Mouse (Mus musculus): ENCODE results near the gene Preb. TPM values are rescaled to one million over a fixed set of nuclear protein-coding genes. Genes with fewer than 3 reads are reported as not detected.
A peak's percentile ranks its signal among the peaks of the same experiment; 100 is the strongest.

Gene Preb
- total RNA-seq (2017), result 56.5 and 72.3 TPM in 2 replicates

DNA sequence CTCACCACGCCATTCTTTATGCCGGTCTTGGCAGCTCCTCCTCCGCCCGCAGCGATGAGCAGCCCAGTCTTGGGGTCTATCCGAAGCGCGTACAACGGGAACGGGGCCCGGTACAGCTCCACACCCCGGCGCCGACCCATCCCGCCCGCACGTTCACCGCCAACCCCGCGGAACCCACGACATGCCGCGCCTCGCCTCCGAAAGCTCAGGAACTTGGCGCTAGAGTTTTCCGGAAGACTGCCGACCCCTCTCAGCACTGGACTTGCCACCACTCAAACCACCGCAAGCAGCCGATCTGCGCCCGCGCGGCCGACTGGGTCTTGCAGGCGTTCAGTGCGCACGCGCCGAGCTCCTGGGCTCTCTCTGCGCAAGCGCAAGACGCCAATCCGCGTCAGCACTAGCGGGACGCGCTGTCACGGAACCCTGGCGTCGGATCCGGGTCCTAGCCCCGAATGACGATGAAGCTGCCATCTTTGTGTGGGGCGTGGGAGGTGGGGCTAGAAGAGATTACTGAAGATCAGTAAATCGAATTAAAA, at the start of gene Preb:
TSS of gene Preb (minus strand) at position 396 of the 536 bp plus-strand sequence.
- peak; percentile 78 to 82 for ATAC-seq (replicated peaks in 1 of 2; ENCODE audit: insufficient read depth in 1 of 2, low FRiP score in 2 of 2, low TSS enrichment in 1 of 2, low read depth in 1 of 2, poor library complexity in 2 of 2, severe bottlenecking in 2 of 2)

- peak; percentile 75 for ATAC-seq (replicated peaks in 1 of 2; ENCODE audit: insufficient read depth in 1 of 2, low FRiP score in 2 of 2, low TSS enrichment in 1 of 2, low read depth in 1 of 2, poor library complexity in 2 of 2, severe bottlenecking in 2 of 2)
These were observed 44.0 kb upstream of the Preb start for GRCm38 (mm10) chr5:31004184-31004583.

DNA sequence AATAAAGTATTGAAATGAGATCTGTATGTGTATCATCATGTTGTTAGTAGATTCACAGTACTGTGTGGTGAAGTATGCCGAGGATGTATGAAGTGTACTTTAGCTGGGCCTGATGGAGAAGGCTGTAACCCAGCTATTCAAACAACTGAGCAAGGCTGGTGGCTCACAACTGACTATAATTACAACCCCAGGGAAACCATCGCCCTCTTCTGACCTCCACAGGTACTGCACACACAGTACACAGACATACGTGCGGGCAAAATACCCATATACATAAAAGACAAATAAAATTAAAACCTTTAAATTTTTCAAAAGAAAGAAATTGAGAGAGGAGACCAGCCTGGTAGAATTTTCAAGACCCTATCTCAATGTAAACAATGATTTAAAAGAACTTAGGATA, 41.4 kb upstream of the Preb start:
- ATAC-seq (replicated peaks in 1 of 2; ENCODE audit: insufficient read depth in 1 of 2, low FRiP score in 2 of 2, low TSS enrichment in 1 of 2, low read depth in 1 of 2, poor library complexity in 2 of 2, severe bottlenecking in 2 of 2), result no peak

DNA sequence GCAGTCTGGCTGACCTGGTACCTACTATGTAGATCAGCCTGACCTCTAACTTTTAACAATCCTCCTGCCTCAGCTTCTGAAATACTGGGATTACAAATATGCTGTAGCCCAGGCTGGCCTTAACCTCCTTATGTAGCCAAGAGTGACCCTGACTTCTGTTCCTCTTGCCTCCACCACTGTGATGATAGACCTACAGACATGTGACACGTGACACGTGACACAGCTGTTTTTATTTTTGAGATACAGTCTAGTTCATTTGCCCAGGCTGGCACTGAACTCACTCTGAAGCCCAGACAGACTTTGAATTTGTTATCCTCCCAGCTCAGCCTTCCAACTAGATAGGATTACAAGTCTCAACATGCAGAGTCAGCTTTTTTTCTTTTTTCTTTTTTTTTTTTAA, 40.8 kb upstream of the Preb start:
- ATAC-seq (replicated peaks in 1 of 2; ENCODE audit: insufficient read depth in 1 of 2, low FRiP score in 2 of 2, low TSS enrichment in 1 of 2, low read depth in 1 of 2, poor library complexity in 2 of 2, severe bottlenecking in 2 of 2), result no peak

- ATAC-seq (replicated peaks in 1 of 2; ENCODE audit: insufficient read depth in 1 of 2, low FRiP score in 2 of 2, low TSS enrichment in 1 of 2, low read depth in 1 of 2, poor library complexity in 2 of 2, severe bottlenecking in 2 of 2), result no peak
These were observed 40.0 kb upstream of the Preb start for GRCm38 (mm10) chr5:31000122-31000521.

GRCm38 (mm10) chr5:30999324-30999723, 39.2 kb upstream of the Preb start:
- ATAC-seq (replicated peaks in 1 of 2; ENCODE audit: insufficient read depth in 1 of 2, low FRiP score in 2 of 2, low TSS enrichment in 1 of 2, low read depth in 1 of 2, poor library complexity in 2 of 2, severe bottlenecking in 2 of 2), result no peak

DNA sequence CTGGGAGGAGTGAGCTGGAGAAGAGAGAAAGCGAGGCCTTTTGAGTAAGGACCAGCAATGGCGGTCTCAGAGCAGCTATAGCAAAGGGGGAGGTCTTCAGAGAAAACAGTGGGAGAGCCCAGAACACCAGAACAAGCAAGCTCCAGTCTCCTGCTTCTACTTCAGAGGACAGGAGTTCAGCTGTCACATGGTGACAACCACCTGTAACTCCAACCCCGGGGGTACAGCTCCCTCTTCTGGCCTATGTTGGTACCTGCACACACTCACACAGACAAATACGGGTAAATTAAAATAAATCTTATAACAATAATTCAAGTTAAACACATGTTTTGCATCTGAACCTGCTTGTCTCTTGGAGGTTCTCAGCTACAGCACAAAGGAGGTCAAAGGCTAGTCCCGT, 38.1 kb upstream of the Preb start:
- peak in 1 of 2 experiments; percentile 87; a peak in 2 of 4 replicates for ATAC-seq (replicated peaks in 1 of 2; ENCODE audit: insufficient read depth in 1 of 2, low FRiP score in 2 of 2, low TSS enrichment in 1 of 2, low read depth in 1 of 2, poor library complexity in 2 of 2, severe bottlenecking in 2 of 2)

GRCm38 (mm10) chr5:30994910-30995635, 34.9 kb upstream of the Preb start:
- no peak for ATAC-seq (replicated peaks in 1 of 2; ENCODE audit: insufficient read depth in 1 of 2, low FRiP score in 2 of 2, low TSS enrichment in 1 of 2, low read depth in 1 of 2, poor library complexity in 2 of 2, severe bottlenecking in 2 of 2)

- ATAC-seq (replicated peaks in 1 of 2; ENCODE audit: insufficient read depth in 1 of 2, low FRiP score in 2 of 2, low TSS enrichment in 1 of 2, low read depth in 1 of 2, poor library complexity in 2 of 2, severe bottlenecking in 2 of 2), result no peak
These were observed 33.9 kb upstream of the Preb start for GRCm38 (mm10) chr5:30994074-30994473.

DNA sequence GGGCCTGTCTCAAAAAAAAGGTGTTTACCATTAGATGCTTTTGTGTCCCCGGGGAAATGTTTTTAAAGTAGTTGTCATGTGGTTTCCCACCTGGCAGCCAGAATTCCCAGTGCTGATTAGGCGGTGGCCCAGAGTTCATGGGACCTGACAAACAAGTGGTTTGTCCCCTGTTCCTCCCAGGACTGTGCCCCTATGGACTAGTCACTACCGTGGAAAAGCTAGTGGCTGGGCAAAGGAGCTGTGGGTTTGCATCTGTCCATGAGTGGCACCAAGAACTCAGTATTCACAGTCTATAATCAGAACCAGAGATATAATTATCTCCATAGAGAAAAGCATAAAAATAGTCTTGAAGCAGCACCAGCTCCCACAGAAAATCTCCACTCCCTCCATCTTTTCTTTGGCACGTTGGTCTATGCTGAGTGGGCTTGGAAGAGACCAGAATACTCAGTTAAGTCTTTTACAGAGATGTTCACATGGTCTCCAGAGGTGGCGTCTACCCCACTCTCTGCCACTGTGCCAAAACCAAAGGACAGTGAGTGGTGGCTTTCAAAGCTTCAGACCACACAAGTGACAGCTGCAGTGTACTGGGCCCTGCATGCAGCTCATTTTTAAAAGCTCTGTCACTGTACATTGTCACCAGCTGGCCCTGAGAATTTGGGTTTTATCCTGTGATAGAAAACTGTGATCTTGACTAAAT, 33.0 kb upstream of the Preb start:
- no peak for ATAC-seq (replicated peaks in 1 of 2; ENCODE audit: insufficient read depth in 1 of 2, low FRiP score in 2 of 2, low TSS enrichment in 1 of 2, low read depth in 1 of 2, poor library complexity in 2 of 2, severe bottlenecking in 2 of 2)

DNA sequence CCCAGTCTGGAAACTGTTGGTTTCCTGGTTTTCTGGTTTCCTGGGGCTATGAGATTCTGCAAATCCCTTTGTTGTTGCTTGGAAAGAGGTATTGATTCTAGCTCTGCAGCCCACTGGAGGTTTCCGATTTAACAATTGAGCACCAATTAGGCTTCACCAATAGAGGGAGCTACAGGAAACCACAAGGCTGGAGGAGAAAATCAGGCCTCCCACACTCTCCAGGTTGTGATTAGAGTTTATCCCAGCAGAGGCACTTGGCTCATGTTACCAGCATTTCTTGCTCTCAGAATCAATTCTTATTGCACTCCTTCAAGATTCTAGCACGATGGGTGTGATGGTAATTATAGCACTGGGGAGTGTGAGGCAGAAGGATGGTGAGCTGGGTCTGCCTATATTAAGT, 22.2 kb upstream of the Preb start:
- ATAC-seq (replicated peaks in 1 of 2; ENCODE audit: insufficient read depth in 1 of 2, low FRiP score in 2 of 2, low TSS enrichment in 1 of 2, low read depth in 1 of 2, poor library complexity in 2 of 2, severe bottlenecking in 2 of 2), result 0 out of 4 replicates have a peak, but pooled peaks of 1 of the 2 experiments have one; percentile 42

GRCm38 (mm10) chr5:30974870-30975656, 14.9 kb upstream of the Preb start:
- ATAC-seq (replicated peaks in 1 of 2; ENCODE audit: insufficient read depth in 1 of 2, low FRiP score in 2 of 2, low TSS enrichment in 1 of 2, low read depth in 1 of 2, poor library complexity in 2 of 2, severe bottlenecking in 2 of 2), result no peak

DNA sequence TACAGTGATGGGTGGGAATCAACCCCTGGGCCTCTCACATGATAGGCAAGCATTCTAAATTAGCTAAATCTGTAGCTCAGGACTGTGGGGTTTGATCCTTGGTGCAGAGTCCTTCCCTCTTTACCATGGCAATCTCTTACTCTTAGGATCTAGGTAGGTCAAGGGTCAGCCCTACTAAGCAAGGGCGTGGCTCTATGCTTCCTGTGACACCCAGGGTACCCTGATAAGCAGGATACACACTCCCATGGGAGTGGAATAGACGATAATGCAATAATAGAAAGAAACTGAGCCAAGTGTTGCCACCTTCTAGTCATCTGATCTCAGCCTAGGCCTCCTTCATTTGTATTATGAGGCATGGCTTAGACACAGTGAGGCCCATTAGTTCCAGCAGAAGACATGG, 9.3 kb upstream of the Preb start:
- no peak for ATAC-seq (replicated peaks in 1 of 2; ENCODE audit: insufficient read depth in 1 of 2, low FRiP score in 2 of 2, low TSS enrichment in 1 of 2, low read depth in 1 of 2, poor library complexity in 2 of 2, severe bottlenecking in 2 of 2)

- no peak for ATAC-seq (replicated peaks in 1 of 2; ENCODE audit: insufficient read depth in 1 of 2, low FRiP score in 2 of 2, low TSS enrichment in 1 of 2, low read depth in 1 of 2, poor library complexity in 2 of 2, severe bottlenecking in 2 of 2)
These were observed 8.3 kb upstream of the Preb start, which contains the start of gene Tcf23 for GRCm38 (mm10) chr5:30968416-30968815. Gene Tcf23 (plus strand): TSS chr5:30968662.

- no peak for ATAC-seq (replicated peaks in 1 of 2; ENCODE audit: insufficient read depth in 1 of 2, low FRiP score in 2 of 2, low TSS enrichment in 1 of 2, low read depth in 1 of 2, poor library complexity in 2 of 2, severe bottlenecking in 2 of 2)
These were observed 6.0 kb upstream of the Preb start for GRCm38 (mm10) chr5:30966189-30966588.

- no peak for ATAC-seq (replicated peaks in 1 of 2; ENCODE audit: insufficient read depth in 1 of 2, low FRiP score in 2 of 2, low TSS enrichment in 1 of 2, low read depth in 1 of 2, poor library complexity in 2 of 2, severe bottlenecking in 2 of 2)
These were observed 3.8 kb upstream of the Preb start for GRCm38 (mm10) chr5:30963916-30964315.

DNA sequence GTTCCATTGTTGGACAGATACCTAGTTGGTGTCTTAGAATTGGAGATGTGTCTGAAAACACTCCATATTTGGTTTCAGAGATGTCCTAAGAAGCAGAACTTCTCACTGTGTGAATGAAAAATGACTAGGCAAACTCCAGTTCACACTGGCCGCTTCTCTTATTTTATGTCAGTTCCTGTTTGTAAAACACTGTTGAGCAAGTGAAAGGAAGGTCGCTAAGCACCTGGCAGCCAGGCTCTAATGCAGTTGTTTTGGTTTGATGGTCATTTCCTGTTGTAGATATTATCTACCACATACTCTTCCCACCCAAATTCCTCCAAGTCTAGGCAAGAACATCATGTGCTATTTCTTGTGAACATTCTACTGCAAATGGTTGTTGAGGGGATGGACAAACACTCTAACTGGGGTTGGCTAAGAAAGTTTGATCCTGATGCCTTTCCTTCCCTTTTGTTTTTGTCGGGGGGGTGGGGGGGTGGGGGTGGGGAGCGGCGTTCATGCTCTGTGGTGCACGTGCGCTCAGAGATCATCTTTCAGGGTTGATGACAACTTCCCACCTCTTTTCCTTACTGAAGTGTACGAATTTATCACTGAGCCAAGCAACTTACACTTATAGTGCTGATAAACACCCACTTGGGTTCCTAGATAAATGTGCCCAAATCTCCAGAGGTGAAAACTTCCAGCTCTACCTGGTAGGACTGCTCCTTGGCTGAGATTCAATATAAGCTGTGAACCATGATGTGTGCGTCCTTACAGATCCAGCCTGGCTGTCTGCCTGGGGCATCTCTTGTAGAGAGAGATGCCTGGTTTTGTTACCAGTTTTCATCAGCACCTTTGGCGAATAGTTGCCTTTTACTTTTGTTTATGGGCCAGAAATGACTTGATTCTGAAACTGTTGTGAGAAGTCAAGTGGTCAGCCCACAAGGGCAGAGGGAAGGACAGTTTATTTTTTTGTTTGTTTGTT, 1.7 kb upstream of the Preb start:
- ATAC-seq (replicated peaks in 1 of 2; ENCODE audit: insufficient read depth in 1 of 2, low FRiP score in 2 of 2, low TSS enrichment in 1 of 2, low read depth in 1 of 2, poor library complexity in 2 of 2, severe bottlenecking in 2 of 2), result peak; percentile 70 to 81

All from hematopoietic stem cell, adult 5-6 weeks (primary cell).